Mouse (Mus musculus) cerebellum, adult 2 months (tissue): ENCODE measurements around the gene Acap3. TPM values are rescaled to one million over a fixed set of nuclear protein-coding genes. Genes with fewer than 3 reads are reported as not detected.

Experiments
- DNase-seq, 2 experiments: peaks; one replicate each; pipeline ENCODE4 v3.0.0; 2021
- H3K27ac ChIP-seq: fragments of 200-500 bp; 2 replicates; pipeline ENCODE4 v1.5.1; 2012; ENCODE audit warnings: low read length, control low read depth, inconsistent platforms; ENCODE audit not compliant: insufficient read depth
- H3K27me3 ChIP-seq: fragments of 200-500 bp; 2 replicates; pipeline ENCODE4 v1.6.1; 2012; ENCODE audit warnings: inconsistent platforms, mild to moderate bottlenecking, low read length, moderate library complexity; ENCODE audit not compliant: control insufficient read depth, insufficient read depth
- H3K4me1 ChIP-seq: fragments of 200-500 bp; 2 replicates; pipeline ENCODE4 v1.6.1; 2011; ENCODE audit warnings: low read length; ENCODE audit not compliant: control insufficient read depth, insufficient read depth
- H3K4me3 ChIP-seq: fragments of 200-500 bp; replicated peaks from 2 replicates; pipeline ENCODE3; 2011; ENCODE audit warnings: mild to moderate bottlenecking, low read depth, low read length, control low read depth; ENCODE audit not compliant: insufficient read depth
- CTCF ChIP-seq: fragments of 200-500 bp; IDR thresholded peaks from 2 replicates; pipeline ENCODE4 v1.5.1; 2011; ENCODE audit warnings: low read depth, mild to moderate bottlenecking, control low read depth, low read length, moderate library complexity, borderline replicate concordance; ENCODE audit not compliant: insufficient read depth
- POLR2A ChIP-seq: fragments of 200-500 bp; IDR thresholded peaks from 2 replicates; pipeline ENCODE4 v1.6.1; 2011; ENCODE audit warnings: low read length, control low read depth, borderline replicate concordance; ENCODE audit not compliant: insufficient read depth
- WGBS: fragments of 180-500 bp; shearing (Covaris S2); methylation state at CpG from one replicate; pipeline ENCODE4 v1.1.7; 2018; 5-methylcytosine and 5-hydroxymethylcytosine counted together
- polyA plus RNA-seq: library from polyadenylated mRNA; depleted of rRNA; stranded (reverse); fragments of >200 nt; gene quantifications from 2 replicates; pipeline ENCODE4 v1.2.3, GENCODE M21; 2012; rRNA removed

Acap3 gene
- polyA plus RNA-seq, 1 experiment = 98.5 TPM

- peak; percentile 46 to 72 for DNase-seq
- Histone ChIP-seq H3K4me3 (no peak overlapping the region), H3K4me1 (peaks cover 15% of the 10 kb centered on the region; the same call in 1 of the 2 replicates), H3K27ac (peak overlapping the region; percentile 85), H3K27me3 (no peaks in the 10 kb centered on the region)
- WGBS = 16% methylated on average over 6 of the region's 6 CpGs
- no peak for TF ChIP-seq CTCF
- no peak for TF ChIP-seq POLR2A
These were observed 63.9 kb downstream of the Acap3 start for GRCm38 (mm10) chr4:155955491-155955890.

Other genes starting within 250 kb of the Acap3 start
- not detected in 2 replicates for gene Gm10563, start 246.4 kb upstream of the Acap3 start, polyA plus RNA-seq
- 38.1 and 39.4 TPM in 2 replicates for gene Mmp23, start 238.4 kb upstream of the Acap3 start, polyA plus RNA-seq
- gene Mib2, start 222.6 kb upstream of the Acap3 start, polyA plus RNA-seq = 146 and 152 TPM in 2 replicates
- 112 and 114 TPM in 2 replicates for gene Fndc10, start 197.5 kb upstream of the Acap3 start, polyA plus RNA-seq
- gene Ssu72, start 187.0 kb upstream of the Acap3 start, polyA plus RNA-seq = 141 and 152 TPM in 2 replicates
- gene Tmem240, start 157.0 kb upstream of the Acap3 start, polyA plus RNA-seq = 123 and 133 TPM in 2 replicates
- 114 and 123 TPM in 2 replicates for gene Atad3a, start 130.7 kb upstream of the Acap3 start, polyA plus RNA-seq
- 33.8 and 35.4 TPM in 2 replicates for gene Vwa1, start 117.1 kb upstream of the Acap3 start, polyA plus RNA-seq
- 61.7 and 81.7 TPM in 2 replicates for gene Tmem88b, start 105.9 kb upstream of the Acap3 start, polyA plus RNA-seq
- gene Ankrd65, start 101.4 kb upstream of the Acap3 start, polyA plus RNA-seq = 0.13 and 0.16 TPM in 2 replicates
- gene Mrpl20, start 88.9 kb upstream of the Acap3 start, polyA plus RNA-seq = 109 TPM in 2 replicates
- gene Ccnl2, start 79.3 kb upstream of the Acap3 start, polyA plus RNA-seq = 171 and 172 TPM in 2 replicates
- 155 and 159 TPM in 2 replicates for gene Aurkaip1, start 60.5 kb upstream of the Acap3 start, polyA plus RNA-seq
- 23.8 and 29.7 TPM in 2 replicates for gene Mxra8, start 52.1 kb upstream of the Acap3 start, polyA plus RNA-seq
- gene Dvl1, start 44.4 kb upstream of the Acap3 start, polyA plus RNA-seq = 160 and 163 TPM in 2 replicates
- 0.87 and 1.0 TPM in 2 replicates for gene Tas1r3, start 28.5 kb upstream of the Acap3 start, polyA plus RNA-seq
- gene Cptp, start 22.4 kb upstream of the Acap3 start, polyA plus RNA-seq = 40.5 and 45.1 TPM in 2 replicates
- gene Ints11, start 22.3 kb upstream of the Acap3 start, polyA plus RNA-seq = 50.1 and 52.2 TPM in 2 replicates
- 69.9 and 70.1 TPM in 2 replicates for gene Pusl1, start within 50 bp of the Acap3 start, polyA plus RNA-seq
- 78.4 and 83.8 TPM in 2 replicates for gene Ube2j2, start 52.0 kb downstream of the Acap3 start, polyA plus RNA-seq
- gene C1qtnf12, start 70.5 kb downstream of the Acap3 start, polyA plus RNA-seq = 16.8 and 22.1 TPM in 2 replicates
- gene B3galt6, start 100.8 kb downstream of the Acap3 start, polyA plus RNA-seq = 10.8 and 11.4 TPM in 2 replicates
- gene Sdf4, start 101.0 kb downstream of the Acap3 start, polyA plus RNA-seq = 136 and 142 TPM in 2 replicates
- 3.6 and 5.2 TPM in 2 replicates for gene Tnfrsf4, start 122.0 kb downstream of the Acap3 start, polyA plus RNA-seq
- gene Tnfrsf18, start 134.3 kb downstream of the Acap3 start, polyA plus RNA-seq = 0.10 and 0.11 TPM in 2 replicates
- 0.11 and 0.32 TPM in 2 replicates for gene Ttll10, start 167.6 kb downstream of the Acap3 start, polyA plus RNA-seq
- 32.6 and 34.3 TPM in 2 replicates for gene 9430015G10Rik, start 218.2 kb downstream of the Acap3 start, polyA plus RNA-seq
- gene Rnf223, start 238.7 kb downstream of the Acap3 start, polyA plus RNA-seq = 2.0 and 2.1 TPM in 2 replicates